Mouse (Mus musculus) left cerebral cortex, adult 11 months (tissue): ENCODE measurements around the gene Cd5.

Source experiments
- DNase-seq: peaks from one replicate; pipeline ENCODE4 v3.0.0; 2022; ENCODE audit warnings: low spot score

Cd5 gene

GRCm38 (mm10) chr19:10729889-10730288, 8.9 kb downstream of the Cd5 start:
- DNase-seq = no peak

- no peak for DNase-seq
These were observed 14.0 kb downstream of the Cd5 start for GRCm38 (mm10) chr19:10724629-10725363.

GRCm38 (mm10) chr19:10723649-10724048, 15.2 kb downstream of the Cd5 start:
- no peak for DNase-seq

GRCm38 (mm10) chr19:10723084-10723483, 15.7 kb downstream of the Cd5 start:
- DNase-seq = no peak

GRCm38 (mm10) chr19:10721064-10721463, 17.7 kb downstream of the Cd5 start:
- DNase-seq = no peak

- no peak for DNase-seq
These were observed 18.3 kb downstream of the Cd5 start for GRCm38 (mm10) chr19:10720524-10720923.

- no peak for DNase-seq
These were observed 19.1 kb downstream of the Cd5 start for GRCm38 (mm10) chr19:10719751-10720150.

GRCm38 (mm10) chr19:10718251-10718775, 20.5 kb downstream of the Cd5 start:
- DNase-seq = no peak

- no peak for DNase-seq
These were observed 23.3 kb downstream of the Cd5 start for GRCm38 (mm10) chr19:10715476-10715875.

- DNase-seq = no peak
These were observed 23.9 kb downstream of the Cd5 start for GRCm38 (mm10) chr19:10714682-10715475.

GRCm38 (mm10) chr19:10714168-10714567, 24.6 kb downstream of the Cd5 start:
- DNase-seq = no peak

- no peak for DNase-seq
These were observed 25.3 kb downstream of the Cd5 start for GRCm38 (mm10) chr19:10713551-10713950.

GRCm38 (mm10) chr19:10712646-10713045, 26.2 kb downstream of the Cd5 start:
- DNase-seq = no peak

- no peak for DNase-seq
These were observed 26.6 kb downstream of the Cd5 start for GRCm38 (mm10) chr19:10712194-10712593.

- no peak for DNase-seq
These were observed 28.1 kb downstream of the Cd5 start for GRCm38 (mm10) chr19:10710751-10711150.

GRCm38 (mm10) chr19:10710088-10710511, 28.7 kb downstream of the Cd5 start:
- peak; percentile 67 for DNase-seq

GRCm38 (mm10) chr19:10709360-10710087, 29.3 kb downstream of the Cd5 start:
- peak; percentile 94 for DNase-seq

- no peak for DNase-seq
These were observed 29.9 kb downstream of the Cd5 start for GRCm38 (mm10) chr19:10708900-10709299.

GRCm38 (mm10) chr19:10707881-10708280, 30.9 kb downstream of the Cd5 start:
- no peak for DNase-seq

GRCm38 (mm10) chr19:10707087-10707875, 31.5 kb downstream of the Cd5 start:
- no peak for DNase-seq

GRCm38 (mm10) chr19:10703470-10703869, 35.3 kb downstream of the Cd5 start:
- no peak for DNase-seq

- DNase-seq = no peak
These were observed 36.7 kb downstream of the Cd5 start for GRCm38 (mm10) chr19:10702125-10702524.
